Mouse (Mus musculus) liver (tissue): ENCODE data around the gene Ablim2.
A peak's percentile ranks its signal among the peaks of the same experiment; 100 is the strongest.

ENCODE experiments used
- DNase-seq: peaks from one replicate; pipeline ENCODE4 v3.0.0-alpha.2; 2020; ENCODE audit warnings: mixed read lengths

The Ablim2 gene

GRCm38 (mm10) chr5:35757639-35758001 lies at the start of gene Ablim2:
Gene Ablim2, plus strand, starts transcription at chr5:35757880.
- DNase-seq = peak; percentile 88

GRCm38 (mm10) chr5:35710481-35710880 lies 47.2 kb upstream of the Ablim2 start:
- no peak for DNase-seq

- DNase-seq = no peak
Observed at GRCm38 (mm10) chr5:35710931-35711330, 46.7 kb upstream of the Ablim2 start.

- no peak for DNase-seq
Observed at GRCm38 (mm10) chr5:35712517-35712916, 45.2 kb upstream of the Ablim2 start.

GRCm38 (mm10) chr5:35713649-35714354 lies 43.9 kb upstream of the Ablim2 start:
- DNase-seq = peak; percentile 66

- DNase-seq = no peak
Observed at GRCm38 (mm10) chr5:35717455-35717854, 40.2 kb upstream of the Ablim2 start.

- peak; percentile 41 for DNase-seq
Observed at GRCm38 (mm10) chr5:35717946-35718345, 39.7 kb upstream of the Ablim2 start.

- no peak for DNase-seq
Observed at GRCm38 (mm10) chr5:35718817-35719216, 38.9 kb upstream of the Ablim2 start.

GRCm38 (mm10) chr5:35719343-35719742 lies 38.3 kb upstream of the Ablim2 start:
- DNase-seq = no peak

GRCm38 (mm10) chr5:35719880-35720279 lies 37.8 kb upstream of the Ablim2 start:
- DNase-seq = peak; percentile 44

- no peak for DNase-seq
Observed at GRCm38 (mm10) chr5:35721933-35722332, 35.7 kb upstream of the Ablim2 start.

- DNase-seq = peak; percentile 30
Observed at GRCm38 (mm10) chr5:35722654-35723053, 35.0 kb upstream of the Ablim2 start.

GRCm38 (mm10) chr5:35723900-35724299 lies 33.8 kb upstream of the Ablim2 start:
- DNase-seq = no peak

- no peak for DNase-seq
Observed at GRCm38 (mm10) chr5:35725840-35726239, 31.8 kb upstream of the Ablim2 start.

GRCm38 (mm10) chr5:35727447-35727846 lies 30.2 kb upstream of the Ablim2 start:
- DNase-seq = no peak

GRCm38 (mm10) chr5:35728344-35728956 lies 29.2 kb upstream of the Ablim2 start:
- no peak for DNase-seq

GRCm38 (mm10) chr5:35728957-35729460 lies 28.7 kb upstream of the Ablim2 start:
- DNase-seq = peak; percentile 53

GRCm38 (mm10) chr5:35729844-35730243 lies 27.8 kb upstream of the Ablim2 start:
- DNase-seq = peak; percentile 30

GRCm38 (mm10) chr5:35730552-35730951 lies 27.1 kb upstream of the Ablim2 start:
- DNase-seq = no peak

- no peak for DNase-seq
Observed at GRCm38 (mm10) chr5:35731006-35731405, 26.7 kb upstream of the Ablim2 start.

GRCm38 (mm10) chr5:35733523-35733922 lies 24.2 kb upstream of the Ablim2 start:
- no peak for DNase-seq

- DNase-seq = no peak
Observed at GRCm38 (mm10) chr5:35737231-35737901, 20.3 kb upstream of the Ablim2 start.

GRCm38 (mm10) chr5:35739005-35739404 lies 18.7 kb upstream of the Ablim2 start:
- DNase-seq = no peak
